ENCODE assay signal across 32 mouse cellular contexts in the genomic region with DNA sequence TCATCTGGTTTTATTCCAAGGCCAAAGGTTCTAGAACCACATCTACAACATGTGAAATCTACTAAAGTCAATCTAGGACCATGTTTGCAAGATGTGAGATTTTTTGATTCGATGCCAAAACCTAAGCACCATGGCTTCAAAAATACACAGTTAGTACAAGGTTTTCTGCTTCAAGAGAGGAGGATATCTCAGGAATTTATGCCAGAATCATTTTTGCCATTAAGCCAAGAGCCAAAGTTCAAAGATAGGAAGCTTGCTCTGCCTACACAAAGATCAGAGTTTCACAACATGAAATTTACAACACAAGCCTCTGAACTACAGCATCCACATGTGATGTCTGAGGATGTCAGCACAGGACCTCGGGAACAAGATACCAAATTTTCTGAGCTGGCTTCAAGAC.
"Had no signal": no experiment of that assay in that cellular context is flagged by ENCODE, and none has a peak within 500 bp of the region (broad histone marks: within the 10 kb centered on the region; RNA-seq: fewer than 3 reads in every experiment).

No protein-coding gene starts in this region.

- H3K27ac ChIP-seq: heart, adult 2 months; heart, embryonic 10.5 days; heart, embryonic 13.5 days; heart, embryonic 15.5 days; hindbrain, embryonic 10.5 days; hindbrain, embryonic 12.5 days; hindbrain, embryonic 13.5 days; hindbrain, embryonic 14.5 days; hindbrain, embryonic 15.5 days; hindbrain, postnatal 0 days; intestine, embryonic 15.5 days; kidney, embryonic 15.5 days; kidney, postnatal 0 days; layer of hippocampus, adult 2 months; left cerebral cortex, adult 2 months had no signal

- H3K27me3 ChIP-seq: heart, embryonic 12.5 days; heart, embryonic 13.5 days; heart, embryonic 15.5 days; hindbrain, embryonic 12.5 days; hindbrain, embryonic 13.5 days; hindbrain, embryonic 15.5 days; intestine, embryonic 15.5 days; kidney, embryonic 15.5 days had no signal

- H3K36me3 ChIP-seq: heart, embryonic 10.5 days; heart, embryonic 12.5 days; heart, embryonic 13.5 days; heart, embryonic 15.5 days; hindbrain, embryonic 10.5 days; hindbrain, embryonic 12.5 days; hindbrain, embryonic 13.5 days; hindbrain, embryonic 15.5 days; intestine, embryonic 15.5 days; kidney, embryonic 15.5 days had no signal

- H3K4me3 ChIP-seq: heart, adult 2 months; heart, embryonic 10.5 days; heart, embryonic 12.5 days; heart, embryonic 13.5 days; heart, embryonic 15.5 days; hindbrain, embryonic 10.5 days; hindbrain, embryonic 12.5 days; hindbrain, embryonic 13.5 days; hindbrain, embryonic 15.5 days; intestine, embryonic 15.5 days; kidney, embryonic 15.5 days; layer of hippocampus, adult 2 months; left cerebral cortex, adult 2 months had no signal

- H3K4me1 ChIP-seq: heart, embryonic 10.5 days; heart, embryonic 12.5 days; heart, embryonic 13.5 days; heart, embryonic 15.5 days; hindbrain, embryonic 10.5 days; hindbrain, embryonic 12.5 days; hindbrain, embryonic 13.5 days; hindbrain, embryonic 15.5 days; intestine, embryonic 15.5 days; kidney, embryonic 15.5 days had no signal

- H3K4me2 ChIP-seq: heart, embryonic 11.5 days; heart, embryonic 12.5 days; heart, embryonic 13.5 days; heart, embryonic 15.5 days; hindbrain, embryonic 12.5 days; hindbrain, embryonic 13.5 days; hindbrain, embryonic 14.5 days; hindbrain, embryonic 15.5 days; intestine, embryonic 15.5 days; kidney, embryonic 15.5 days had no signal

- H3K9me3 ChIP-seq: heart, embryonic 10.5 days; heart, embryonic 12.5 days; heart, embryonic 13.5 days; heart, embryonic 15.5 days; hindbrain, embryonic 10.5 days; hindbrain, embryonic 12.5 days; hindbrain, embryonic 13.5 days; hindbrain, embryonic 15.5 days; intestine, embryonic 15.5 days; kidney, embryonic 15.5 days had no signal

- ATAC-seq: hindbrain, embryonic 16.5 days; hindbrain, postnatal 0 days; inflammation-experienced regulatory T-cells, adult 6 months; intestine, embryonic 15.5 days; intestine, embryonic 16.5 days; intestine, postnatal 0 days had no signal

- H3K9ac ChIP-seq: heart, embryonic 12.5 days; heart, embryonic 13.5 days; heart, embryonic 15.5 days; hindbrain, embryonic 12.5 days; hindbrain, embryonic 13.5 days; hindbrain, embryonic 14.5 days; hindbrain, embryonic 15.5 days; intestine, embryonic 15.5 days; kidney, embryonic 15.5 days had no signal

- DNase-seq: heart, adult 18-20 months; heart, adult 2 months; heart, postnatal 10 days; heart, postnatal 14 days; heart, postnatal 36 days; heart, postnatal 4 days; kidney, postnatal 10 days; kidney, postnatal 14 days; kidney, postnatal 25 days; kidney, postnatal 4 days; layer of hippocampus, adult 9-11 months; layer of hippocampus, postnatal 36 days had no signal
